Mouse (Mus musculus) stomach, postnatal 0 days (tissue): ENCODE results near the gene Dixdc1. TPM values are rescaled to one million over a fixed set of nuclear protein-coding genes. Genes with fewer than 3 reads are reported as not detected.

Source experiments
- ATAC-seq: fragments of 200-750 bp; cut with Nextera tagmentation; 2 replicates; pipeline ENCODE4 v1.8.0; 2017; ENCODE audit not compliant: low FRiP score, low TSS enrichment
- DNase-seq: peaks from one replicate; pipeline ENCODE4 v3.0.0-alpha.2; 2016; ENCODE audit warnings: low spot score
- H3K27ac ChIP-seq: fragments of 300-500 bp; sonication (generic); replicated peaks from 2 replicates; pipeline ENCODE4 v1.5.1; 2014; ENCODE audit warnings: mild to moderate bottlenecking, control low read depth
- H3K27me3 ChIP-seq: fragments of 300-500 bp; sonication (generic); 2 replicates; pipeline ENCODE4 v1.6.1; 2014; ENCODE audit warnings: low read length; ENCODE audit not compliant: control insufficient read depth, insufficient read depth
- H3K36me3 ChIP-seq: fragments of 300-500 bp; sonication (generic); 2 replicates; pipeline ENCODE4 v1.6.1; 2014; ENCODE audit warnings: low read length, mixed read lengths; ENCODE audit not compliant: control insufficient read depth, insufficient read depth
- H3K4me1 ChIP-seq: fragments of 300-500 bp; sonication (generic); replicated peaks from 2 replicates; pipeline ENCODE4 v1.6.1; 2014; ENCODE audit warnings: antibody characterized with exemption; ENCODE audit not compliant: control insufficient read depth, insufficient read depth
- H3K4me2 ChIP-seq: fragments of 300-500 bp; sonication (generic); replicated peaks from 2 replicates; pipeline ENCODE4 v1.6.1; 2014; ENCODE audit warnings: low read depth, mild to moderate bottlenecking, control low read depth, moderate library complexity
- H3K4me3 ChIP-seq: fragments of 300-500 bp; sonication (generic); 2 replicates; pipeline ENCODE4 v1.5.1; 2014; ENCODE audit warnings: low read depth, low read length, control low read depth
- H3K9ac ChIP-seq: fragments of 300-500 bp; sonication (generic); 2 replicates; pipeline ENCODE4 v1.6.1; 2014; ENCODE audit warnings: mild to moderate bottlenecking, low read length, control low read depth, mixed read lengths
- H3K9me3 ChIP-seq: fragments of 300-500 bp; sonication (generic); 2 replicates; pipeline ENCODE4 v1.6.1; 2016; ENCODE audit warnings: low read length; ENCODE audit not compliant: control insufficient read depth
- CTCF ChIP-seq: IDR thresholded peaks from 2 replicates; pipeline ENCODE4 v1.5.1; 2016; ENCODE audit warnings: antibody characterized with exemption, low read depth, mild to moderate bottlenecking, moderate library complexity
- EP300 ChIP-seq: optimal IDR thresholded peaks from 2 replicates; pipeline ENCODE3; 2016; ENCODE audit warnings: antibody characterized with exemption
- WGBS: fragments of 180-500 bp; shearing (Covaris S2); extraction: QIAGEN DNeasy Blood & Tissue Kit; methylation state at CpG from one replicate; pipeline ENCODE4 v1.1.7; 2014; 5-methylcytosine and 5-hydroxymethylcytosine counted together
- polyA plus RNA-seq: library from polyadenylated mRNA; unstranded; fragments of >200 nt; fragmentation: Nextera tagmentation; extraction: Ambion mirVana; gene quantifications from 2 replicates; pipeline ENCODE4 v1.2.1, GENCODE M21; 2015

Gene Dixdc1
- polyA plus RNA-seq, 1 experiment from 2014 or later = 6.6 TPM

- Histone ChIP-seq H3K9ac (no peak overlapping the region), H3K4me1 (no peaks in the 10 kb centered on the region), H3K4me3 (no peak overlapping the region), H3K27me3 (no peaks in the 10 kb centered on the region), H3K4me2 (no peak overlapping the region), H3K9me3 (no peaks in the 10 kb centered on the region), H3K36me3 (0 out of 2 replicates have a peak, but pooled peaks cover 5% of the 10 kb centered on the region), H3K27ac (no peak overlapping the region)
- ATAC-seq (no peak), DNase-seq (no peak)
- 44% methylated on average over 6 of the region's 6 CpGs for WGBS
- TF ChIP-seq EP300 (no peak), CTCF (no peak)
Observed at GRCm38 (mm10) chr9:50761520-50762243, 22.4 kb upstream of the Dixdc1 start.

- H3K9ac ChIP-seq = no peak overlapping the region
- DNase-seq (no peak), ATAC-seq (no peak)
- WGBS = 52% methylated on average over 5 of the region's 5 CpGs
- no peak overlapping the region for H3K27ac ChIP-seq
- no peaks in the 10 kb centered on the region for H3K9me3 ChIP-seq
- peaks cover 2% of the 10 kb centered on the region; the same call in 1 of the 2 replicates for H3K4me1 ChIP-seq
- H3K36me3 ChIP-seq = no peaks in the 10 kb centered on the region
- H3K4me3 ChIP-seq = no peak overlapping the region
- no peaks in the 10 kb centered on the region for H3K27me3 ChIP-seq
- no peak overlapping the region for H3K4me2 ChIP-seq
- TF ChIP-seq EP300 (no peak), CTCF (no peak)
Observed at GRCm38 (mm10) chr9:50756711-50757110, 17.4 kb upstream of the Dixdc1 start.

GRCm38 (mm10) chr9:50753947-50754346 lies 14.6 kb upstream of the Dixdc1 start:
- Histone ChIP-seq H3K27ac (no peak overlapping the region), H3K9ac (peak overlapping the region; percentile 9; the same call in 1 of the 2 replicates)
- no peak for DNase-seq

GRCm38 (mm10) chr9:50752784-50753615 lies 13.7 kb upstream of the Dixdc1 start:
- ATAC-seq (peak; percentile 80), DNase-seq (peak; percentile 54)
- TF ChIP-seq CTCF = no peak; the same call in 1 of the 2 replicates
- TF ChIP-seq EP300 = no peak
- no peaks in the 10 kb centered on the region for H3K36me3 ChIP-seq
- H3K9me3 ChIP-seq = no peaks in the 10 kb centered on the region
- peak overlapping the region; percentile 89 for H3K27ac ChIP-seq
- peak overlapping the region; percentile 37 for H3K4me3 ChIP-seq
- 53% methylated on average over 17 of the region's 17 CpGs for WGBS
- peaks cover 2% of the 10 kb centered on the region; the same call in 1 of the 2 replicates for H3K4me1 ChIP-seq
- no peaks in the 10 kb centered on the region for H3K27me3 ChIP-seq
- H3K4me2 ChIP-seq = peak overlapping the region; percentile 56
- peak overlapping the region; percentile 24 for H3K9ac ChIP-seq

More at GRCm38 (mm10) chr9:50753947-50754346, 14.6 kb upstream of the Dixdc1 start:
- peaks cover 2% of the 10 kb centered on the region; the same call in 1 of the 2 replicates for H3K4me1 ChIP-seq
- peak overlapping the region; percentile 56 for H3K4me2 ChIP-seq
- H3K27me3 ChIP-seq = no peaks in the 10 kb centered on the region
- H3K36me3 ChIP-seq = no peaks in the 10 kb centered on the region
- H3K4me3 ChIP-seq = peak overlapping the region; percentile 37
- H3K9me3 ChIP-seq = no peaks in the 10 kb centered on the region
- TF ChIP-seq EP300 (no peak), CTCF (no peak)
- ATAC-seq = no peak
- WGBS = 25% methylated on average over 7 of the region's 7 CpGs

- TF ChIP-seq EP300 (no peak), CTCF (no peak)
- Histone ChIP-seq H3K4me2 (peak within 1 kb of the TSS; percentile 56), H3K4me1 (peaks cover 2% of the 10 kb centered on the region; the same call in 1 of the 2 replicates), H3K36me3 (no peaks in the 10 kb centered on the region), H3K4me3 (peak within 1 kb of the TSS; percentile 37), H3K27ac (peak within 1 kb of the TSS; percentile 89), H3K9ac (peak within 1 kb of the TSS; percentile 24), H3K9me3 (no peaks in the 10 kb centered on the region), H3K27me3 (no peaks in the 10 kb centered on the region)
- no peak for DNase-seq
- ATAC-seq = peak; percentile 28; the same call in 1 of the 2 replicates
- WGBS = 47% methylated on average over 14 of the region's 14 CpGs
Observed at GRCm38 (mm10) chr9:50752054-50752602, 12.8 kb upstream of the Dixdc1 start, which contains the start of gene Hspb2. TSS of gene Hspb2 (minus strand) at chr9:50752354.
